ENCODE assay signal across 20 mouse cellular contexts in genomic region chr11:86088815-86089214, GRCm38 (mm10).
"Had no signal": no experiment of that assay in that cellular context is flagged by ENCODE, and none has a peak within 500 bp of the region (broad histone marks: within the 10 kb centered on the region; RNA-seq: fewer than 3 reads in every experiment).

No protein-coding gene starts in this region.

- H3K27me3 ChIP-seq: intestine, embryonic 15.5 days; limb, embryonic 15.5 days; midbrain, embryonic 13.5 days; neural tube, embryonic 13.5 days; stomach, embryonic 15.5 days had no signal

- H3K9me3 ChIP-seq: intestine, embryonic 15.5 days; limb, embryonic 15.5 days; midbrain, embryonic 10.5 days; midbrain, embryonic 13.5 days; neural tube, embryonic 13.5 days; stomach, embryonic 15.5 days had no signal

- H3K4me2 ChIP-seq: intestine, embryonic 15.5 days; limb, embryonic 15.5 days; liver, embryonic 11.5 days; midbrain, embryonic 13.5 days; neural tube, embryonic 13.5 days; stomach, embryonic 15.5 days had no signal

- DNase-seq: kidney, adult 11 months; kidney, adult 8-10 months; kidney, postnatal 14 days; layer of hippocampus, adult 9-11 months; liver, postnatal 0 days; retina, postnatal 1 day; right cerebral cortex, postnatal 25 days; spleen, adult 18-20 months; thymus, postnatal 25 days had no signal

- ATAC-seq: intestine, embryonic 15.5 days; liver, postnatal 0 days; midbrain, embryonic 13.5 days; midbrain, embryonic 16.5 days had no signal

- H3K27ac ChIP-seq: intestine, embryonic 15.5 days; layer of hippocampus, adult 2 months; limb, embryonic 15.5 days; liver, embryonic 14.5 days; midbrain, embryonic 10.5 days; midbrain, embryonic 13.5 days; neural tube, embryonic 13.5 days; stomach, embryonic 15.5 days had no signal

- H3K4me3 ChIP-seq: intestine, embryonic 15.5 days; layer of hippocampus, adult 2 months; limb, embryonic 15.5 days; midbrain, embryonic 10.5 days; midbrain, embryonic 13.5 days; myocyte; neural tube, embryonic 13.5 days; stomach, embryonic 15.5 days had no signal

- H3K4me1 ChIP-seq: intestine, embryonic 15.5 days; limb, embryonic 15.5 days; midbrain, embryonic 10.5 days; midbrain, embryonic 13.5 days; neural tube, embryonic 13.5 days; stomach, embryonic 15.5 days had no signal

- H3K9ac ChIP-seq: intestine, embryonic 15.5 days; limb, embryonic 15.5 days; liver, embryonic 14.5 days; liver, postnatal 0 days; midbrain, embryonic 13.5 days; neural tube, embryonic 13.5 days; stomach, embryonic 15.5 days had no signal

- H3K36me3 ChIP-seq: intestine, embryonic 15.5 days; limb, embryonic 15.5 days; midbrain, embryonic 10.5 days; midbrain, embryonic 13.5 days; neural tube, embryonic 13.5 days; stomach, embryonic 15.5 days had no signal
